In genomic region chr8:3500235-3501090, GRCm38 (mm10) we compare ENCODE assay signal across 1 mouse cellular context.
TF ChIP-seq lines count a peak whose summit lies in the region.

Mcoln1 (plus strand) TSS chr8:3500457.

TF ChIP-seq in CH12.LX, 34 proteins besides CTCF, POLR2A, EP300 and RAD21 (continued from another document):
- TF ChIP-seq MYC (IDR thresholded peaks at IDR 0.05; ENCODE audit: low read depth, low read length) (peak; percentile 32; the same call in 1 of the 2 replicates), ZNF384 (IDR thresholded peaks at IDR 0.05; ENCODE audit: low read depth, low read length) (no peak), JUND (conservative IDR thresholded peaks at IDR 0.05; ENCODE audit: low read depth, low read length) (no peak), HCFC1 (IDR thresholded peaks at IDR 0.05; ENCODE audit: low read depth, low read length) (peak; percentile 79), USF2 (conservative IDR thresholded peaks at IDR 0.05; ENCODE audit: low read depth, low read length) (peak; percentile 98), NRF1 (IDR thresholded peaks at IDR 0.05; ENCODE audit: low read depth, low read length) (peak; percentile 99), E2F4 (IDR thresholded peaks at IDR 0.05; ENCODE audit: insufficient replicate concordance, low read depth, low read length) (no peak), MXI1 (IDR thresholded peaks at IDR 0.05; ENCODE audit: low read depth, low read length) (peak; percentile 92), ZKSCAN1 (IDR thresholded peaks at IDR 0.05; ENCODE audit: borderline replicate concordance, low read depth, low read length) (no peak), JUN (IDR thresholded peaks at IDR 0.05; ENCODE audit: insufficient read depth, low read depth, low read length) (no peak), GABPA (IDR thresholded peaks at IDR 0.05; ENCODE audit: insufficient replicate concordance, low read depth, low read length) (no peak), POLR2AphosphoS2 (IDR thresholded peaks at IDR 0.05; ENCODE audit: low read depth, low read length) (no peak), SIN3A (IDR thresholded peaks at IDR 0.05; ENCODE audit: low read length) (peak; percentile 90), MAFK (IDR thresholded peaks at IDR 0.05; ENCODE audit: insufficient replicate concordance, low read length) (no peak), ZC3H11A (IDR thresholded peaks at IDR 0.05; ENCODE audit: low read depth, low read length) (no peak), PAX5 (IDR thresholded peaks at IDR 0.05; ENCODE audit: low read length) (no peak), TBP (conservative IDR thresholded peaks at IDR 0.05; ENCODE audit: low read depth, low read length) (peak; percentile 55; the same call in 1 of the 2 replicates), USF1 (IDR thresholded peaks at IDR 0.05; ENCODE audit: low read depth, low read length) (peak; percentile 100), IRF4 (IDR thresholded peaks at IDR 0.05; ENCODE audit: low read depth, low read length) (peak; percentile 68; the same call in 1 of the 2 replicates), NELFE (IDR thresholded peaks at IDR 0.05; ENCODE audit: low read depth, low read length) (peak; percentile 80; the same call in 1 of the 2 replicates), ELF1 (IDR thresholded peaks at IDR 0.05; ENCODE audit: low read depth, low read length) (peak; percentile 50), TCF12 (IDR thresholded peaks at IDR 0.05; ENCODE audit: low read depth, low read length) (peak; percentile 84)
